Mouse (Mus musculus) liver, embryonic 11.5 days (tissue): ENCODE measurements at regions not wholly inside any gene's neighbourhood (a gene's known extent, or its start where the extent isn't known, plus 50 kb on each side); places are given as distances from the start of the nearest gene placed in this dataset.

Experiments
- ATAC-seq: fragments of 200-750 bp; cut with Nextera tagmentation; replicated peaks from 2 replicates; pipeline ENCODE4 v1.8.0; 2017; ENCODE audit warnings: moderate number of reproducible peaks, mild to moderate bottlenecking, moderate TSS enrichment, moderate library complexity; ENCODE audit not compliant: low FRiP score
- DNase-seq: peaks from one replicate; pipeline ENCODE4 v3.0.0-alpha.2; 2017; ENCODE audit warnings: low spot score
- H3K27ac ChIP-seq: fragments of 300-500 bp; sonication (generic); 2 replicates; pipeline ENCODE4 v1.5.1; 2014; ENCODE audit warnings: mild to moderate bottlenecking, low read depth, low read length, control low read depth
- H3K27me3 ChIP-seq: fragments of 300-500 bp; sonication (generic); replicated peaks from 2 replicates; pipeline ENCODE4 v1.6.1; 2014; ENCODE audit warnings: low read length, mixed read lengths; ENCODE audit not compliant: control insufficient read depth, insufficient read depth
- H3K36me3 ChIP-seq: fragments of 300-500 bp; sonication (generic); 2 replicates; pipeline ENCODE4 v1.6.1; 2014; ENCODE audit warnings: mild to moderate bottlenecking, low read length, moderate library complexity, mixed read lengths; ENCODE audit not compliant: control insufficient read depth, insufficient read depth
- H3K4me1 ChIP-seq: fragments of 300-500 bp; sonication (generic); replicated peaks from 2 replicates; pipeline ENCODE4 v1.6.1; 2014; ENCODE audit warnings: low read length, mixed read lengths; ENCODE audit not compliant: control insufficient read depth, insufficient read depth
- H3K4me2 ChIP-seq: fragments of 300-500 bp; sonication (generic); 2 replicates; pipeline ENCODE4 v1.6.1; 2014; ENCODE audit warnings: mild to moderate bottlenecking, control low read depth, moderate library complexity
- H3K4me3 ChIP-seq: fragments of 300-500 bp; sonication (generic); 2 replicates; pipeline ENCODE4 v1.5.1; 2014; ENCODE audit warnings: low read depth, low read length, control low read depth
- H3K9ac ChIP-seq: fragments of 300-500 bp; sonication (generic); 2 replicates; pipeline ENCODE4 v1.6.1; 2014; ENCODE audit warnings: low read depth, low read length, control low read depth
- H3K9me3 ChIP-seq: fragments of 300-500 bp; sonication (generic); 2 replicates; pipeline ENCODE4 v1.6.1; 2016; ENCODE audit warnings: low read length, inconsistent platforms, mixed read lengths; ENCODE audit not compliant: control insufficient read depth
- WGBS: fragments of 180-500 bp; shearing (Covaris S2); extraction: QIAGEN DNeasy Blood & Tissue Kit; methylation state at CpG from one replicate; pipeline ENCODE4 v1.1.7; 2014; 5-methylcytosine and 5-hydroxymethylcytosine counted together

DNA sequence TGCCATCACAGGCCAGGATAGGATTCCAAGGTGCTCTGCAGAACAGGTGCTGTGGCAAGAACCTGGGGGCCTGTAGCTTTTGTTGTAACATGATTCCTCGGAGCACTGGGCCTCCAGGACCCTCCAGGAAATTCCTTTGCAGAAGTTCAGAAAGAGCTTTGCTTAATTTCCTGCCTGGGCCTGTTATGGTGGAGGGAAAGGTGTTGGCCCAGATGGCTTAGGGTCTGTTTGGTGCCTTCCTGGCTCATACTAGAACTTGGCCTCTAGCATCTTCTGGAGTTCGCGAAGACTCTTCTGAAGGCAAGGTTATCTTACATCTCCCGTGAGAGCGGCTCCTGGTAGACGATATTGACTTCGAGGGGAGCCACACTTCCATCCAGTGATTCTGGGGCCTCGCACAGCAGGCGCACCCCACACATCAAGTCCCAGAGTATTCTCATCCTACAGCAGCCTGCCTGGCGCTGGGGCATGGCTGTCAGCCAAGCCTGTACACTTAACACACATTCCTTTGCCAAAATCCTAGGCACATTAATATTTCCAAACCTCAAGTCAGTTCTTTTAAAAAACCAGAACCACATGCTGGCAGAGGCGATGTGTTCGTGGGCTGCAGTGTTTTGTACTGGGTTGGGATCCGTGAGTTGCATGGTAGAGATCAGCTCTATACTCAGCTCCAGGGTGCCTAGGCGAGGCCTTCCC, 54.5 kb upstream of the Cxcl14 start:
- no peaks in the 10 kb centered on the region for H3K4me1 ChIP-seq

GRCm38 (mm10) chr13:56351401-56351735, 55.0 kb upstream of the Cxcl14 start:
- no peak overlapping the region for H3K27ac ChIP-seq
- DNase-seq (no peak), ATAC-seq (no peak)
- no peaks in the 10 kb centered on the region for H3K36me3 ChIP-seq
- H3K4me3 ChIP-seq, result no peak overlapping the region
- no peak overlapping the region for H3K9ac ChIP-seq
- H3K27me3 ChIP-seq, result no peaks in the 10 kb centered on the region
- WGBS, result 77% methylated on average over 5 of the region's 5 CpGs
- H3K9me3 ChIP-seq, result no peaks in the 10 kb centered on the region
- no peaks in the 10 kb centered on the region for H3K4me1 ChIP-seq
- H3K4me2 ChIP-seq, result no peak overlapping the region

More for the DNA sequence above, 54.5 kb upstream of the Cxcl14 start:
- ATAC-seq, result no peak
- Histone ChIP-seq H3K36me3 (no peaks in the 10 kb centered on the region), H3K9me3 (no peaks in the 10 kb centered on the region), H3K27me3 (no peaks in the 10 kb centered on the region), H3K9ac (no peak overlapping the region), H3K4me2 (no peak overlapping the region), H3K27ac (no peak overlapping the region), H3K4me3 (no peak overlapping the region)
- DNase-seq, result no peak
- 74% methylated on average over 14 of the region's 14 CpGs for WGBS

DNA sequence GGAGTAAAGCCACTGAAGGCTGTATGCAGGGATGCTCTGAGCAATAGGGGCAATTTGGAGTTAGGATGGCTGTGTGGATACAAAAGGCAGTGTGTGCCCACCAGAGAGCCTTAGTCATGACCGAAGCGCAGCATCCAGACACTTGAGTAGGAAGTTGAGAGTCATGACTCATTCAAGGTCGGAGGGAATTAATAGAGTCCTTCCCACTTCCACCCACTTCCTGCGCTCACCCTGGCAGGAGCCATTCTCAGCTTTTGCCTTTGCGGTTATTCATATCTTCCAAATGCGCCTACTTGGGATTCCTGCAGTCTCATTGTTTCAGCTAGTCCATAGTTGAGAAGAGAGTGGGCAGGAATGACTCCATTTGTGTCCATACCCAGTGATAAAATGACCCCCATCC, 56.1 kb upstream of the Cxcl14 start:
- no peaks in the 10 kb centered on the region for H3K27me3 ChIP-seq
- no peak overlapping the region for H3K4me3 ChIP-seq
- ATAC-seq (no peak), DNase-seq (no peak)
- WGBS, result 74% methylated on average over 6 of the region's 6 CpGs
- no peaks in the 10 kb centered on the region for H3K4me1 ChIP-seq
- H3K36me3 ChIP-seq, result no peaks in the 10 kb centered on the region
- no peaks in the 10 kb centered on the region for H3K9me3 ChIP-seq
- no peak overlapping the region for H3K9ac ChIP-seq
- no peak overlapping the region for H3K27ac ChIP-seq
- no peak overlapping the region for H3K4me2 ChIP-seq

- H3K27ac ChIP-seq, result no peak overlapping the region
- no peaks in the 10 kb centered on the region for H3K4me1 ChIP-seq
- H3K4me2 ChIP-seq, result no peak overlapping the region
- H3K27me3 ChIP-seq, result no peaks in the 10 kb centered on the region
- H3K9ac ChIP-seq, result no peak overlapping the region
- no peak for ATAC-seq
- no peaks in the 10 kb centered on the region for H3K36me3 ChIP-seq
- no peak overlapping the region for H3K4me3 ChIP-seq
- no peak for DNase-seq
- 83% methylated on average over 12 of the region's 12 CpGs for WGBS
- H3K9me3 ChIP-seq, result no peaks in the 10 kb centered on the region
Observed at GRCm38 (mm10) chr13:56352839-56353605, 56.7 kb upstream of the Cxcl14 start.

DNA sequence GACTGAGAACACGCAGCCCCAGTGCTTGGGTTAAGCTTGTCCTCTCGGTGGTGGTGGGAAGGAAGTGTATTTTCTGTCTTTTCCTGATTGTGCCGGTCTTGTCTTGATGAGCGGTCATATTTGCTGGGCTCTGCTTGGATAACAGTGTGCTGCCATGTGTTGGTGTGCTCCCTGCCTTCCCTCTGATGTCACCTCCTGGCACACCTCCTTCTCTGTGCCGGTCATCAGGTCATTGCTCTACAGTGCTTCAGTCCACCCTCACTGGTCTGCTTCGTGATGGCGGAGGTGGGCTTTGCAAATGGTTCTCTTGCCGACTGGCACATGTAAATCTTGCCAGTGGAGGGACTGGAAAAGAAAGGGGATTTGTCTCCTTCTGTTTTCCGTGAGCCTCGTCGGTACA, 57.6 kb upstream of the Cxcl14 start:
- Histone ChIP-seq H3K9ac (no peak overlapping the region), H3K27me3 (no peaks in the 10 kb centered on the region), H3K4me2 (no peak overlapping the region), H3K4me3 (no peak overlapping the region), H3K36me3 (no peaks in the 10 kb centered on the region), H3K27ac (no peak overlapping the region), H3K4me1 (no peaks in the 10 kb centered on the region), H3K9me3 (no peaks in the 10 kb centered on the region)
- ATAC-seq, result no peak
- no peak for DNase-seq
- WGBS, result 83% methylated on average over 11 of the region's 11 CpGs

DNA sequence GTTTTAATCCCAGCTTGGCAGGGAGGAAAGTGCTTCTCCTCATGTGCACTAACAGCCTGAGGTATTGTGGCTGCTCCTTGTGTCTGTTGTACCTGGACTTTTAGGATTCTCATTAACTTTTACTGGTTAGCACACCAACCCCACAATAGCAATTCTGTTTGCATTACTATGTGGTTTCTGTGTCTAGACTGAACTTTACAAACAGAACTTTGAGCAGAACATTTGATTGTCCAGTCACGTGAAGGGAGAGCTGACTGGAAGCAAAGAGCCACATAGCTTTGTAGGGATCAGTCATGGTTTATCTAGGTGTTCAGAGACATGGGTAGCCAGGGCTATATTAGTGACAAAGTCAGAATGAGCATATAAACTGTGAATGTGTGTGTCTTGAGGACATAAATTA, 58.3 kb upstream of the Cxcl14 start:
- DNase-seq, result no peak
- Histone ChIP-seq H3K9me3 (no peaks in the 10 kb centered on the region), H3K4me1 (no peaks in the 10 kb centered on the region), H3K36me3 (no peaks in the 10 kb centered on the region), H3K27ac (no peak overlapping the region), H3K4me3 (no peak overlapping the region), H3K27me3 (no peaks in the 10 kb centered on the region), H3K4me2 (no peak overlapping the region), H3K9ac (no peak overlapping the region)
- 68% methylated on average over 1 of the region's 1 CpGs for WGBS
- no peak for ATAC-seq

DNA sequence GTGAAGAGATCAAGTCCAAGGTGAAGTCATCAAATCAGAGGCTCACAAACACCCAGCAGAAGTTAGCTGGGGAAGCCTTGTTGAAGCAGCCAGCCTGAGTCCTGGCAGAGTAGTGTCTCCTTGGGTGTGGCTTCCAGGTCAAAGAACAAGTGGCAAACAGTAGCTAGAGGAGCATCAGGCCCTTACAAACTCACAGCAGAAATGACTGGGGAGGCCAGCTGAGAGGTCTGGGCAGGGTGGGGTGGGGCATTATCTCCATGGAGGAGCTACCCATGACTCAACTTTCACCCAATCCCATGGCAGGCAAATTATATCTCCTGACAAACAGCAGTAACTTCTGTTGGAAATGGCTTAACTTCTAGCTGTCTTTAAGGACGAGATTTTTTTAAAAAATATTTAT, 60.6 kb upstream of the Cxcl14 start:
- DNase-seq (no peak), ATAC-seq (no peak)
- Histone ChIP-seq H3K36me3 (no peaks in the 10 kb centered on the region), H3K4me1 (no peaks in the 10 kb centered on the region), H3K27me3 (no peaks in the 10 kb centered on the region), H3K27ac (no peak overlapping the region), H3K4me3 (no peak overlapping the region), H3K9me3 (no peaks in the 10 kb centered on the region), H3K9ac (no peak overlapping the region), H3K4me2 (no peak overlapping the region)
- 38% methylated on average over 1 of the region's 1 CpGs for WGBS

DNA sequence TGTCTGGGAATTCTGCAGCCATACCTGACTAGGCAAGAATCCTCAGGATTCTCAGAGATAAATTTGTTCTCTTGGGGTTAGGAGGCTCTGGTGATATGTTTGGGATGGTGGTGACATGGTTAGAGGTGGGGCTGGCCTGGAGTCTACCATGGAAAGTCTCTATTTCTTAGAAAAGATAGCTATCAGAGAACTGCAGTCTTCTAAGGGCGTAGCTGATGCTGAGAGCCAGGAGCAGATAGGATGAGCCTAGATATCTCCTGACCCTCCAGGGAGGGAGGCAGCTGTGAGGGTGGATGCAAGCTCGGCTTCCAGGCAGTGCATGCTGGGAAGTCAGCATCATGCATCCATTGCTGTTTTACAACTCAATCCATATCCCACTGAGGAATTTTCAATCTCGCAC, 61.6 kb upstream of the Cxcl14 start:
- Histone ChIP-seq H3K27me3 (no peaks in the 10 kb centered on the region), H3K4me3 (no peak overlapping the region), H3K9me3 (no peaks in the 10 kb centered on the region), H3K9ac (no peak overlapping the region), H3K36me3 (no peaks in the 10 kb centered on the region), H3K4me2 (no peak overlapping the region), H3K4me1 (no peaks in the 10 kb centered on the region), H3K27ac (no peak overlapping the region)
- no peak for DNase-seq
- ATAC-seq, result peak; percentile 68
- WGBS, result 56% methylated on average over 3 of the region's 3 CpGs

DNA sequence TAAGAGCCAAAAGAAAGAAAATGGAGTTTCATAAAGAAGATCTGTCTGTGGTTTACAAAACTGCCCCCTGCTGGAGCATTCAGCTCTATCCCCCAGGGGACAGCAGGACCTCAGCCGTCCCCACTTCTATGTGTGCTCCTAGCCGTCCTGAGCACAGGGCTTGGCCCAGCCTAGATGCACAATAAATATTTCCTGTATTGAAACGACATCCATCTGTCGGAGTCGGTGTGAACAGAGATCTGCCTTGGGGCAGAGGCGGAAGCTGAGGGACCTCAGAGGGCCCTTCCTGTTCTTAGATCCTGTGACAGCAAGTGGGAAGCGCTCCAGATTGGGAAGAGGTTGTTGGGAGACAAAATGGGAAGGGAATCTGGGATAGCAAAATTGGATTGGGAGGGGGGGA, 62.5 kb upstream of the Cxcl14 start:
- WGBS, result 69% methylated on average over 7 of the region's 7 CpGs
- H3K9me3 ChIP-seq, result no peaks in the 10 kb centered on the region
- no peak for ATAC-seq

More for the DNA sequence above, 62.5 kb upstream of the Cxcl14 start:
- no peak for DNase-seq
- H3K27ac ChIP-seq, result no peak overlapping the region
- no peak overlapping the region for H3K4me3 ChIP-seq
- no peaks in the 10 kb centered on the region for H3K36me3 ChIP-seq
- H3K9ac ChIP-seq, result no peak overlapping the region
- no peaks in the 10 kb centered on the region for H3K4me1 ChIP-seq
- no peak overlapping the region for H3K4me2 ChIP-seq
- H3K27me3 ChIP-seq, result no peaks in the 10 kb centered on the region
